Mouse (Mus musculus) heart, adult 11 months (tissue): ENCODE measurements around the gene Il1rl2.
A peak's percentile ranks its signal among the peaks of the same experiment; 100 is the strongest.
"Not testable (repeated sequence)": the region's sequence is repeated elsewhere in the genome, so short reads cannot be mapped to it uniquely, and the experiment has no call there.

Experiments
- DNase-seq: peaks from one replicate; pipeline ENCODE4 v3.0.0; 2022

Gene Il1rl2

GRCm38 (mm10) chr1:40324457-40324856 is at the start of gene Il1rl2:
TSS of gene Il1rl2 (plus strand) at chr1:40324610.
- DNase-seq: peak; percentile 94

- peak; percentile 88 for DNase-seq
Observed at GRCm38 (mm10) chr1:40275285-40276013, 49.0 kb upstream of the Il1rl2 start.

GRCm38 (mm10) chr1:40277944-40278343 is 46.5 kb upstream of the Il1rl2 start:
- DNase-seq: peak; percentile 68

GRCm38 (mm10) chr1:40278720-40279119 is 45.7 kb upstream of the Il1rl2 start:
- DNase-seq: peak; percentile 82

- peak; percentile 57 for DNase-seq
Observed at GRCm38 (mm10) chr1:40279182-40279743, 45.1 kb upstream of the Il1rl2 start.

GRCm38 (mm10) chr1:40281950-40282349 is 42.5 kb upstream of the Il1rl2 start:
- peak; percentile 85 for DNase-seq

- peak; percentile 34 for DNase-seq
Observed at GRCm38 (mm10) chr1:40282394-40282793, 42.0 kb upstream of the Il1rl2 start.

- peak; percentile 83 for DNase-seq
Observed at GRCm38 (mm10) chr1:40283995-40284394, 40.4 kb upstream of the Il1rl2 start.

GRCm38 (mm10) chr1:40290489-40291255 is 33.7 kb upstream of the Il1rl2 start:
- peak; percentile 72 for DNase-seq

- peak; percentile 56 for DNase-seq
Observed at GRCm38 (mm10) chr1:40292231-40292630, 32.2 kb upstream of the Il1rl2 start.

GRCm38 (mm10) chr1:40293891-40294290 is 30.5 kb upstream of the Il1rl2 start:
- DNase-seq: peak; percentile 58

- DNase-seq: peak; percentile 76
Observed at GRCm38 (mm10) chr1:40294824-40295223, 29.6 kb upstream of the Il1rl2 start.

- DNase-seq: no peak
Observed at GRCm38 (mm10) chr1:40298053-40298452, 26.4 kb upstream of the Il1rl2 start.

GRCm38 (mm10) chr1:40303179-40303866 is 21.1 kb upstream of the Il1rl2 start:
- peak; percentile 31 for DNase-seq

GRCm38 (mm10) chr1:40304321-40304720 is 20.1 kb upstream of the Il1rl2 start:
- not testable (repeated sequence) for DNase-seq

- DNase-seq: peak; percentile 44
Observed at GRCm38 (mm10) chr1:40306111-40306510, 18.3 kb upstream of the Il1rl2 start.

- DNase-seq: peak; percentile 91
Observed at GRCm38 (mm10) chr1:40311123-40311522, 13.3 kb upstream of the Il1rl2 start.

- DNase-seq: no peak
Observed at GRCm38 (mm10) chr1:40311625-40312024, 12.8 kb upstream of the Il1rl2 start.

GRCm38 (mm10) chr1:40314016-40314415 is 10.4 kb upstream of the Il1rl2 start:
- DNase-seq: no peak

GRCm38 (mm10) chr1:40317657-40318056 is 6.8 kb upstream of the Il1rl2 start:
- no peak for DNase-seq

GRCm38 (mm10) chr1:40321824-40322223 is 2.6 kb upstream of the Il1rl2 start:
- no peak for DNase-seq

- no peak for DNase-seq
Observed at GRCm38 (mm10) chr1:40322543-40322942, 1.9 kb upstream of the Il1rl2 start.
